Mouse (Mus musculus): ENCODE results near the gene R3hdm4.

Gene R3hdm4

GRCm38 (mm10) chr10:79943471-79943901 is 22.5 kb upstream of the R3hdm4 start:
- in situ Hi-C loops (cut with MboI, MseI): no loop called here

- in situ Hi-C loops (cut with MboI, MseI): no loop called here
Measured at GRCm38 (mm10) chr10:79942988-79943387, 22.0 kb upstream of the R3hdm4 start.

GRCm38 (mm10) chr10:79940749-79941148 is 19.7 kb upstream of the R3hdm4 start:
- in situ Hi-C loops (cut with MboI, MseI): no loop called here

GRCm38 (mm10) chr10:79937775-79938526 is 16.9 kb upstream of the R3hdm4 start:
- in situ Hi-C loops (cut with MboI, MseI): no loop called here

- in situ Hi-C loops (cut with MboI, MseI): no loop called here
Measured at GRCm38 (mm10) chr10:79936911-79937441, 16.0 kb upstream of the R3hdm4 start.

- in situ Hi-C loops (cut with MboI, MseI): no loop called here
Measured at GRCm38 (mm10) chr10:79936284-79936910, 15.4 kb upstream of the R3hdm4 start.

- in situ Hi-C loops (cut with MboI, MseI): no loop called here
Measured at GRCm38 (mm10) chr10:79934794-79935569, 14.0 kb upstream of the R3hdm4 start.

GRCm38 (mm10) chr10:79934272-79934721 is 13.3 kb upstream of the R3hdm4 start:
- in situ Hi-C loops (cut with MboI, MseI): no loop called here

- in situ Hi-C loops (cut with MboI, MseI): no loop called here
Measured at GRCm38 (mm10) chr10:79933861-79934260, 12.9 kb upstream of the R3hdm4 start.

GRCm38 (mm10) chr10:79933145-79933679 is 12.2 kb upstream of the R3hdm4 start:
- in situ Hi-C loops (cut with MboI, MseI): no loop called here

- in situ Hi-C loops (cut with MboI, MseI): no loop called here
Measured at GRCm38 (mm10) chr10:79932736-79933135, 11.7 kb upstream of the R3hdm4 start.

- in situ Hi-C loops (cut with MboI, MseI): no loop called here
Measured at GRCm38 (mm10) chr10:79931797-79932196, 10.8 kb upstream of the R3hdm4 start.

GRCm38 (mm10) chr10:79930826-79931186 is 9.8 kb upstream of the R3hdm4 start:
- in situ Hi-C loops (cut with MboI, MseI): no loop called here

- in situ Hi-C loops (cut with MboI, MseI): loop anchor here (5.0 kb wide), 1 partner anchor 32 kb away; the partner anchor contains the start of gene Wdr18
Measured at GRCm38 (mm10) chr10:79929967-79930825, 9.2 kb upstream of the R3hdm4 start.

GRCm38 (mm10) chr10:79928907-79929701 is 8.1 kb upstream of the R3hdm4 start:
- in situ Hi-C loops (cut with MboI, MseI): loop anchor here (5.0 kb wide), 1 partner anchor 33 kb away; the partner anchor contains the start of gene Wdr18

GRCm38 (mm10) chr10:79928030-79928694 is 7.2 kb upstream of the R3hdm4 start:
- in situ Hi-C loops (cut with MboI, MseI): loop anchor here (5.0 kb wide), 1 partner anchor 34 kb away; the partner anchor contains the start of gene Wdr18

- in situ Hi-C loops (cut with MboI, MseI): loop anchor here (5.0 kb wide), 1 partner anchor 35 kb away; the partner anchor contains the start of gene Wdr18
Measured at GRCm38 (mm10) chr10:79927324-79928029, 6.5 kb upstream of the R3hdm4 start.

Data from T-helper 2 cell (primary cell).